ENCODE assay signal across 1 mouse cellular context in genomic region chr16:4080419-4080818, GRCm38 (mm10).
TF ChIP-seq lines count a peak whose summit lies in the region.

No protein-coding gene starts in this region.

TF ChIP-seq in MEL, 35 proteins besides CTCF, POLR2A, EP300 and RAD21:
- TF ChIP-seq MEF2A (IDR thresholded peaks at IDR 0.05; ENCODE audit: extremely low read depth, insufficient replicate concordance, low read depth, low read length, poor library complexity, severe bottlenecking) (peak; percentile 61; the same call in 1 of the 2 replicates), ETS1 (IDR thresholded peaks at IDR 0.05; ENCODE audit: low read depth, low read length) (peak; percentile 13; the same call in 1 of the 2 replicates), TBP (IDR thresholded peaks at IDR 0.05; ENCODE audit: low read depth, low read length) (peak; percentile 65)
TF ChIP-seq in MEL: peak in this region for 3; not testable (repeated sequence) for 32.
